Mouse (Mus musculus): Measurements from ENCODE around the gene Znrf3.

The Znrf3 gene

DNA sequence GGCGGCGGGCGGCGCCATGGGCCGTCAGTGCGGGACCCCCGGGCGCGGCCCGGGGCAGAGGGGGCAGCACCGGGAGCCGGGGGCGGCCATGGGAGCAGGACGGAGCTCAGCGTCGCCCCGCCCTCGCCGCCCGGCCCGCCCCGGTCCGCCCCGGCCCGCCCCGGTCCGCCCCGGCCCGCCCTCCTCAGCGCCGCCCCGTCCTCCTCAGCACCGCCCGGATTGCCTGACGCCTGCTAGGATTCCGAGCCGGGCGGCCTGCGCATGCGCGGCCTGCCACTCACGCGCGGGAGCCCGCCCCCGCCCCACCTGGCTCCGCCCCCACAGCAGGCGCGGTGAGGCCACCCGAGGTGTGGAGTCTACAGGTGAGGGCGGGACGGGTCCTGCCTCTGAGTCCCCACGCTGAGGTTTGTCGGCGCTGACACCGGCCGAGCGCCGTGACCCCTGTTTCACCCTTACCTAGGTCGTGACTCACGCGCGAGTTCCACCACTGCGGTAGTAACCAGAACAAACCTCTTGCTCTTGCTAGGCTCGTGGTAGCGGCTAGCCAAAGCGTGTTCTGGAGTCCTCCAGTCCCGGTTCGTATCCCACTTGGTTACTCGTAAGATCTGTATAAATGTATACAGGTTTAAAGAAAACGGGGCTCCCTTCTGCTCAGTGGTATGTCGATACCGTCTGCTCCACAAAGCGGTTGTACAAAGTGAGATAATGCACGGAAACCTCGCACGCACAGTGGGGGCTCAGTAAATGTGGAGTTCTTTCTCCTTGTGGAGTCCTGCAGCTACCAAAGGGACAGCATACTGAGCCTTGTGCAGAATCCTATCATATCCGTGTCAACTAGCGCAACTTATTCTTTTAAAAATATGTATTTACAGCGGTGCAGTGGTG lies 182.9 kb downstream of the Znrf3 start, which contains the start of gene Kremen1:
TSS of gene Kremen1 (minus strand) at position 51 of the 885 bp plus-strand sequence.
- peak; percentile 94 for DNase-seq

GRCm38 (mm10) chr11:5260942-5261459 lies 183.6 kb downstream of the Znrf3 start:
- DNase-seq: peak; percentile 35

- DNase-seq: no peak
Measured at GRCm38 (mm10) chr11:5259944-5260598, 184.6 kb downstream of the Znrf3 start.

DNA sequence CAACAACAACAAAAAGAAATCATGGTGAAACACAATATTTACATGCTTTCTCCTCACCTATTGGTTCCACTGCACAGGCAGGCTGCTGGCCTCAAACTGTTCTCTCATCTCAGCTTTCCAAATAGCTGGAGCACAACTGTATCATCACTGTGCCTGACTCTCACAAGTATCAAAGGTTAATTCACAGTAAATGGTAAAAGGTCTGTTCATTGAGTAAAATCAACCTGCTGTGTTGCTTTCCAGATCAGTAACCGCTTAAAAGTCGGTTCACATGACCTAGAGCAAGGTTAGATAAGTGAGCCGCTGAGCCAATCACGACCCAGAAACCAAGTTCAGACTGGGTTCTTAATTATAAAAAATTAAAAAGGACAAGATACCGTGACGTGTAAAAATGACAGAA lies 186.6 kb downstream of the Znrf3 start:
- DNase-seq: no peak

DNA sequence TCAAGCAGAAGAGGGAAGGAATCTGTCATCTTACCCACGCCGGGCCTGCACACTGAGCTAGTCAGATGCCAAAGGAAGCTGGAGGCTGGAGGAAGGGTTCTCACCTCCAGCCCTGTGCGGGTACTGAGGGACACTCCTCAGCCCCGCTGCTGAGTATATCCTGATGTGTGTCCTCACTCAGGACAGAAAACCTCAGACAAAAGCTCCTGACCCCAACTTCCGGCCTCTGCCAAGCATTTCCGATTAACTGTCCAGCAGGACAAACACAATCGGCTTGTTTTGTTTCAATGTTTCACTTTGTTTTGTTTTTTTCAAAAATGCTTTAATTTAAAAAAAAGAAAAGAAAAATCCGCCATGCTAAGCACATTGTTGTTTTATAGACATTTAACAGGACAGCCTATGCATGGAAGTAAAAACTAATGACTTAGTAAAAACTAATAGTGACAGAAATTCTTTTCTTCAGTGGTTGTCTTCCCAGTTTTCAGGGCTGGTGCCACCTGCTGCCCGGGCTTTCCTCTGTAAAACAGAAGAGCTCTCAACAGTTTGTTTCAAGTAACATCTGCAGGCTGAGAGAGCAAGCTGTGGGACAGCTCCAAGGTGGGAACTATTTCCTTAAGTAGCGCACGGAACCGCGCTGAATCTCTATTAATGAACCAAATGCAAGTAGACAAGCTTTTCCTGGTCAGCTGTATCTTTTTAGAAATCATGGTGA lies 187.3 kb downstream of the Znrf3 start:
- DNase-seq: no peak

DNA sequence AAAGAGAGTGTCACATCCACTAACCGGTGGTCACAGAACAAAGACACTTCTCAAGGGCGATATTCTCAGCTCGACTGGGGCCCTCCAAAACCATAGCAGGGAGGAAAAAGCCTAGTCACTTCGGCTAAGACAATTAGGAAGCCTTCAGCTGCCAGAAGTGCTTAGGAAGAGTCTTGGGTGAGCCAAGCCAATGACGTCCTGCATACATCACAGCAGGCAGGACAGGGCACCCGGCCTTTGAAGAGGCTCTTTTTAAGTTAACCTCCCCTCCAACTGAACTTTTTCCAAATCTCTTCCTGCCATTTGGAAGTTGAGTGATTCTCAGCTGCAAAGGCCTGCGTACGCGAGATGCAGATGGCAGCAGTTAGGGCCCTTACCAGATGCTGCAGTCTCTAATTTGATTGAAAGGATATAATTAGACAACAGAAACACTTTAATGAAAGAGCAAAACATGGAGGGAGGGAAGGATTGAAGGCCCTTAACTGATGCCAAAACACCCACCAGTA lies 189.1 kb downstream of the Znrf3 start:
- DNase-seq: no peak

DNA sequence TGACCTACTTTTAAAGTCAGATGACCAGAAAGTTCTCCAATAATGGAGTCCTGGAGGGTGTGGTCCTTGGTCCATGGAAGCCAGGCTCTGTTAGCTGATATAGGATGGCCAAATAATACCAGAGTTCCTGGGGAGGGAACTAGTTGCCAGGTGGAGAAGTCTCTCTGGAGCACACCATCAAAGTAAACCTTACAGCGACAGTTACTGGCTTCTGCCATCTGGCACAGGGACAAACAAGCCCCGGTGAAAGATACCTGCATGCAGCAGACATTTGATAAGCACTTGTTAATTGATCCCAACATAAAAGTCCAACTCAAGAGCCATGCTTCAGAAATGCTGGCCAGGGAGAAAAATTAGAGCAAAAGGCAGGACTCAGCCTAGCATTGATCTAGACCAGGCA lies 190.6 kb downstream of the Znrf3 start:
- DNase-seq: no peak

DNA sequence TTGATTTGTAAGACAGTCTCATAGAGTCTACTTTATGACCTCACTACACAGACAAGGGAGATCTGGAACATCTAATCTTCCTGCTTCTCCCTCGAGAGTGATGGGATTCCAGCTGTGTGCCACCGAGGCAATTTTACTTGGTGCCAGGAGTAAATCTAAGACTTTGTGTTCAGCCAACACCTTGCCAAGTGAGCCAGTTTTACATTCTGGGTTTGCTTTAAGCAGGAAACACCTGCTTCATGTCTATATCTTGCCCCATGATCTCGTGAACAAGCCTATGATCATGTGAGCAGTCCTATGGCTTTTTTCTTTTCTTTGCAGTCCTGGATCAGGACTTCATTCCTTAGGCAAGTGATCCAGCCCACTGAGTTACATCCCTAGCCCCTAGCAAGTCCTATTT lies 191.1 kb downstream of the Znrf3 start:
- no peak for DNase-seq

DNA sequence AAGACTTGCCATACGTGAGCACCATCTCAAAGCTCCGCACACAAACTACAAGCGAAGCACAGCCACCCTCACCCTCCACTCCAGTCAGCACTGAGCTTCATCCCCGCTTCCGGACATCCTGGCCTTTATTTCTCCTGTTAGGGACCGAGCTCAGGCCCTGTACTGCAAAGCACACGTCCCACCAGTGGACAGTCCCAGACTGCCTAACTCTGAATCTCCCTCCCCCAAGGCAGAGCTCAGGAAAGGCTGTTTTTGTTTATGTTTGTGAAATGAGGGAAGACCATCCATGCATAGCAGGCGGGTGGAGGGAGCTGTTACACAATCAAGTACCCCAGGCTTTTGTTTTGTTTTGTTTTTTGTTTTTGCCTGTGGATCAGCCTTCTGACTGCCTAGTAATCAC lies 191.9 kb downstream of the Znrf3 start:
- DNase-seq: no peak

- DNase-seq: no peak
Measured at GRCm38 (mm10) chr11:5251112-5251511, 193.5 kb downstream of the Znrf3 start.

DNA sequence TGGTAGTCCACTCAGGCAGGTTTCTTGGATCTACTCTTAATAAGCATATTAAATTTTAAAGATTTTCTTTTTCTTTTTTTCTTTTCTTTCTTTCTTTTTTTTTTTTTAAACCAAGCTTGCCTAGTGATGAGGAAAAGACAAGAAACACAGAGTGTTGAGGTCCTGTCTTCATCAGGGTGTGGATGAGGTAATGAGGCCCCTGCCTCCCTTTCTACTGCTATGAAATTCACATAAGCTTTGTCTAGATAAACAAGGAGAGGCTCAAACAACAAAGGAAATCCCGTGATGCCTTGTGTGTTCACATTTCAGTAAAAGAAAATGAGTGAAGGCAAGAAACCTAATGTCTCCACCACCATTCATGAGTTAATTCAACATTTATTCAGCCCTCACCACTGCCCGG lies 196.4 kb downstream of the Znrf3 start:
- DNase-seq: no peak

DNA sequence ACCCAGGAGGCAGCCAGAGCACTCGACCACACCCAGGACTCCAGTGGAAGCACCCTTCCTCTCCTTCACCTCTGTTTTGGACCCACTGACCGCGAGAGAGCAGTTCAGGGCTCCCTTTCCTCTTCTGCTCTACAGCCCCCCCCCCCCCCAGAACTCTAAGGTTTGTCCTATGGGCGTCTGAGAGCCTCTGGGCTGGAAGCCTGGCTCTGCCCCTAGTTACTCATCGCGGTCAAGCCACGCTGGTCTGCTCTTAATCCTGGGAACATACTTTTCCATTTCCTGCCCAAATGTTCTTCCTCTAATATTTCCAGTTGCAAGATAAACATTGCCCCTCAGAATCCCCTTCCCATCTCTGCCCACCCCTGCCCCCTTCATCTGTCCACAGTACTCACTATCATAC lies 199.2 kb downstream of the Znrf3 start:
- DNase-seq: no peak

GRCm38 (mm10) chr11:5244749-5245130 lies 199.9 kb downstream of the Znrf3 start:
- no peak for DNase-seq

DNA sequence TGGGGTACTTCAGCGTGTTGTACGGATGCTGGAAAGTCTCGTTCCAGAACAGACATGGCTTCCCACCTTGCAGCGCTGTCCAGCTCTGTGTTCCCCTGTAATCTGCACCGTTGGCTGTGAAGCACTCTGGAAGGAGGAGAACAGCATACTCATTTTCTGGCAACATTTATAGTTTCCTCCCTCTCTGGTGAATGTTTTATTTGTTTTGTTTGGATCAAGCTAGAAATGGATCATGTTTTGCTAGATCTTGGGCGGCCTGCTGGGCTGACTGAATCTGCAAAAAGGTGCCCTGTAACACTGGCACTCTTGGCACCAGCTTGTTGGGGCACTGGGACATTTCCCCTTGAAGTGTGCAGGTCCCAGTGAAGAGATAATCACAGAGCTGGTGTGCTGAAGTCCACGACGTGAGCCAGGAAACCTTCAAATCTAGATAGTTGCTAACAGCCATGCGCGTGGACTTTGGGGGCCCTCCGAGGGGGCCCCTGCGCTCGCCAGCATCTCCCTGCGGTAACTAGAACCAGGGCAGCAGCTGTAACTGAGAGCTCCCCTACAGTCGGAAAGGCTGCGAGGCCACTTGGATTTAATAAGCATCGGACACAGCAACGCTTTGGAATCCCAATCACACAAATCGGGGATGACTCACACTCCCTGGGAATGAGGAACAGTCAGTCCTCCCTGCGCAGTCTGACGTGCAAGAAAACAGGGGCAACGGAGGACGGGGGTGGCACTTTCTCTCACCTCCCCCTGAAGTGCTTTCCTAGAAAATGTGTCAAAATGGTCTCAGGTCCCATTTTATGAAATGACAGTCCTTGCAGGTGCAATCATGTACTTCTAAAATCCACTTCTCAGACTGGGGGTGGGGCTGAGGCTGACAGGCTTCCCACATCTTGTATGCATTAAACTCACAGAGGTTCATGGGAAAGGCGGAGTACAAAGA lies 200.6 kb downstream of the Znrf3 start:
- DNase-seq: no peak

DNA sequence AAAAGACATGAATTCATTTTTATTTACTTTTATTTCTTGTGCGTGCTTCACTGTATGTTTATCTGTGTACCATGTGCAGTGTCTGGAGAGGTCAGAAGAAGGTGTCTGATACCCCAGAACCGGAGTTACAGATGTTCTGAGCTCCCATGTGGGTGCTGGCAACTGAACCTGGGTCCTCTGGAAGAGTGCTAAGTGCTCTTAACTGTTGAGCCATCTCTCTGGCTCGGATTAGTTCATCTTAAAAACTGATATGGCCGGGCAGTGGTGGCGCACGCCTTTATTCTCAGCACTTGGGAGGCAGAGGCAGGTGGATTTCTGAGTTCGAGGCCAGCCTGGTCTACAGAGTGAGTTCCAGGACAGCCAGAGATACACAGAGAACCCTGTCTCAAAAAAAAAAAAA lies 201.4 kb downstream of the Znrf3 start:
- DNase-seq: no peak

- no peak for DNase-seq
Measured at GRCm38 (mm10) chr11:5242158-5242557, 202.5 kb downstream of the Znrf3 start.

DNA sequence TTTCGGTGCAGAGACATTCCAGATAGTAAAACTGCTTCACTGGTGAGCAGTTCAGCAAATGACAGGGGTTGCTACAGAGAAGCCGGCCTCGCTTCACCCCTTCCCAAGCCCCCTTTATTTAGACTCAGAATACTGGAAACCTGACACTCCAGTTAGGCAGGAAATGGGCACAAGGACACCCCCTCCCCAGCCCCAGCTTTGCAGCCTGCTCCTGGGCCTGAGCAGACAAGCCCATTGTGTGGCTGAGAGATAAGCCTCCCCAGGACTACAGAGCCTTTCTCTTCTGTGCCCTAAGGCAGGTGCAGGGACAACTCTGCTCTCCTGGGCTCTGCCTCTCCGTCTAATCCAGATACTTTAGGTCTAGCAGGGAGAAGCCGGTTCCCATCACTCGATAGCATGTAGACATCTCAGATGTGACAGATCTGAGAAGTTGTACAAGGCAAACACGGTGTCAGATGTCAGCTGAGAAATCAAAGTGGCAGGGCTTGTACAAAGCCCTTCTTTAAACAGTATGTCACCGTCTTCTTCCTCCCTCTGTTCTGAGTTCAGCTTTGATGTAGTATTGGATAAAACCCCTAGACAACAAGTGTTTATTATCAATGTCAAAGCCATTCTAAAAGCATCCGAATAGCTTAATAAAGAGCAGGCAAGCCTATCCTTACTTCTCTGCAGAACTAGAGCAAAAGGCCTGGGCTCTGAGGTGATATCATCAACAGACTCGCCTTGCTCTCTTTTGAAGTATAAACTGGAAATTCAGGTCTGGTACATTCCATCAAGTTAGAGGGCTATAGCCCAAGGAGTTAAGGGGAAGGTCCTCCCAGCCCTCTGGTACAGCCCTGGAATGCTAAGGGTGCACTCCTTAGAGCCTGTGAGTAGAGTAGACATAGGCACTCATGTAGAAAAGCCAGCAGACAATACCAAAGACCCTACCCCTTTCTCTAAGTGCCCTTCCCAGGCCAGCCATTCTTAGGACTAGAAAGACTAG lies 204.6 kb downstream of the Znrf3 start:
- DNase-seq: no peak
